Mouse (Mus musculus) forelimb bud, embryonic 11.5 days (tissue): ENCODE measurements around the gene Mprip.
A peak's percentile ranks its signal among the peaks of the same experiment; 100 is the strongest.
"Not testable (repeated sequence)": the region's sequence is repeated elsewhere in the genome, so short reads cannot be mapped to it uniquely, and the experiment has no call there.

Source experiments
- DNase-seq: peaks from one replicate; pipeline ENCODE4 v3.0.0-alpha.2; 2012; ENCODE audit warnings: low read depth, low spot score

Mprip gene

GRCm38 (mm10) chr11:59653547-59653946 is 7.6 kb upstream of the Mprip start:
- DNase-seq, result no peak

GRCm38 (mm10) chr11:59655337-59655736 is 5.8 kb upstream of the Mprip start:
- DNase-seq, result no peak

GRCm38 (mm10) chr11:59656016-59656415 is 5.1 kb upstream of the Mprip start:
- no peak for DNase-seq

GRCm38 (mm10) chr11:59661601-59662248 is 620 bp downstream of the Mprip start:
- no peak for DNase-seq

DNA sequence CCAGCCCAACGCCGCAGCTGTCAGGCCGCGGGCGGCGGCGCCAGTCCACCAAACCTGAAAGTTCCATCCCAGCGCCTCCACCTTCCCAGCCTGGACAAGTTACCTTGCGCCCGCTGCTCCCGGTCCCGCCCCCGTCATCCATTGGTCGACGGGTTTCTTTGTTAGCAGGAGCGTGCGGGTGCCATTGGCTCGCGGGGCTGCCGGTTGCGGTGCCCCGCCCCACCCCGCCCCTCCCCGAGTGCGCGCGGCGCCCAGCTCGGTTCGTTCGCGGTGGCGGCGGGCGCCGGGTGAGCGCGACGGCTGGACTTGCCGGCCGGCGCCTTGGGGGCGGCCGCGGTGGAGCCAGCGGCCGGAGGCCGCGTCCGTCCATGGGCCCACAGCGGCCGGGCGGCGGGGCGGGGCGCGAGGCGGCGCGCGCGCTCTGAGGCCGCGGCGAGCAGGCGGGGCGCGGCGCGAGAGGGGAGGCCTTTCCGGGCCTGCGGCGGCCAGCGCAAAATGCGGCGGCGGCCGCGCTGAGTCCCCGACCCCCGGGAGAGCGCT is 1.2 kb downstream of the Mprip start:
- peak; percentile 94 for DNase-seq

- no peak for DNase-seq
Observed at GRCm38 (mm10) chr11:59662877-59663775, 2.0 kb downstream of the Mprip start.

DNA sequence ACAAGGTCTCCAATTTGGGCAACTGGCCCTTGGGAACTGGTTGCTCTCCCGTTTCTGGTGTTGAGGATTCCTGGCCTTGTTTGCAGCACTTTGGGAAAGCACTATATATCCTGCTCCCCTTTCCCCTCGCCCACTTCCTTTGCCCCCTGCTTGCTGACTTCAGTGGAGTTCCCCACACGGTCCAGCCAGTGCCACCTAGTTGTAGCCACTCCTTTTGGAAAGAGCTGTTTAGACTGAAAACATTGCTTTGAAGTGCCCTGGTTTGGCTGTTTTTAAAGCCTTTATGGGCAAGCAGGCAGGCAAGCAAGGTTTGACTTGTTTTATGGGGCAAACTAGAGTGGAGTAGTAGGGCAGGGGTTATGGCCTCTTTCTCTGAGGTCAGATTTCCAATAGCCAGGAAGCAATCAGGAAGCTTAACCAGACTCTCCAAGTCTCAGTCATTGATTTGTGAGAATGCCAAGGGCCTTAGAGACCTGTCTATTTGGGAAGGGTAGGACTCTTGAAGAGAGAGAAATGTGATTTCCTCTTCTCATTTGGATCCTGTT is 2.7 kb downstream of the Mprip start:
- no peak for DNase-seq

- DNase-seq, result no peak
Observed at GRCm38 (mm10) chr11:59664818-59665217, 3.7 kb downstream of the Mprip start.

DNA sequence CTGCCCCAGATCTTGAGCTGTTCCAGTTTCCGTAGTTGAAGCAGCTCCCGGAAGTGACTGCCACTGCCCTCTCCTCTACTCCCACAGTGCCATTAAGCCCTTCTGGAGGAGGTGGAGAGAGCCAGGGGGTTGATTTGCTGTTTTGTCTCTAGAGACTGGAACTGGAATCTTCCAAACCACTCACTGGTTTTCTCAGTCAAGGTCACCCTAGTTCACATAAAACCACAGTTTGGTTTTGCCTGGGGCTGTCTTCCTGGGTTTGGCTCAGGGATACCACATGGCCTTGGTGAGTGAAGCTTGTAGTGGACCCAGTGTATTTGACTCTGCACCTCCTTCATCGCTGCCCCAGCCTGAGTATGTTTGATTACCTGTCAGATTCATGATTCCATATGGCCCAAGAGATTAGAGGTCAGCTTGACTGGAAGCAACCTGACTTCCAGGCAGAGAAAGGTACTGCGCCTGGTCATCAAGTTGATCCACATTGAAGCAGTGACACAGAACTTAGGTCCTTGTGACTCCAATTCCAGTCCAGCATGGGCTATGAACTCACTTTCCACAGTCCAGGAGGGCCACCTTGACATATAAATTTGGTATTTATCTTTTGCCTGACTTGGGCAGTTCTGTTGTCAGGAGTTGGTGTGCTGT is 10.1 kb downstream of the Mprip start:
- no peak for DNase-seq

DNA sequence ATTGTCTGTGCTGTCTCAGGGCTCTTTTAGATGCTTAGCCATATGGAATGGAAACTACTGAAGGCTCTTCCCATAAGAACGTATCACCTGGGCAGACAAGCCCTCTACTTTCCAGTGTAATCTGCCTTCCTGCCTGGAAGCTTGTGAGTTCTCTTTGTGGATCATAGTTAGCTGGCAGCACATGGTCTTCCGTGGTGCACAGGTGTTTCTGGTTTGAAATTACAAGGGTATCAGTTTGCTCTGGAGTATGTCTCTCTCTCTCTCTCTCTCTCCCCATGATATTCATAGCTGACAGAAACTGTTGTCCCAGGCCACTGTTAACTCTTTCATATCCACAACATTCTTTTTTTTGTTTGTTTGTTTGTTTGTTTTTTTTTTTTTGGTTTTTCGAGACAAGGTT is 12.9 kb downstream of the Mprip start:
- no peak for DNase-seq

- DNase-seq, result not testable (repeated sequence)
Observed at GRCm38 (mm10) chr11:59674746-59675145, 13.6 kb downstream of the Mprip start.

DNA sequence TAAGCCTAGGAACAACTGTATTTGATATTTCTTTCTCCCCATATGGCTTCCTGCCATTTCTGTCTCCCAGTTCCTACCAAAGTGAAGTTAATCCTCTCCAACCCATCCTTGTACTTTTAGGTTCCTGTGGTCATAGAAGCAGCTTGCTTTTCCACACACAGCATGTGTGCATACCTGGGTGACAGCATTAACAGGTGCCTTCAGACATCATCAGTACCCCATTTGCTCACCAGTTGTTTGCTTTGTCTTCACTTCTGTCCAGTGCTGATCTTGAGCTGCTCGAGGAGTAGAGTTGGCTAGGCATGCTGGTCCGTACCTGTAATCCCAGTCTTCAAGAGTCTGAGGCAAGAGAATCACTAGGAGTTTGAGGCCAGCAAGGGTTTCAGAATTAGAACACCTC is 16.7 kb downstream of the Mprip start:
- DNase-seq, result no peak

GRCm38 (mm10) chr11:59678693-59679092 is 17.6 kb downstream of the Mprip start:
- DNase-seq, result no peak

GRCm38 (mm10) chr11:59680111-59680510 is 19.0 kb downstream of the Mprip start:
- no peak for DNase-seq

- no peak for DNase-seq
Observed at GRCm38 (mm10) chr11:59684956-59685355, 23.9 kb downstream of the Mprip start.

- no peak for DNase-seq
Observed at GRCm38 (mm10) chr11:59694533-59694932, 33.4 kb downstream of the Mprip start.

GRCm38 (mm10) chr11:59695550-59695949 is 34.4 kb downstream of the Mprip start:
- no peak for DNase-seq

- no peak for DNase-seq
Observed at GRCm38 (mm10) chr11:59697572-59697971, 36.5 kb downstream of the Mprip start.

DNA sequence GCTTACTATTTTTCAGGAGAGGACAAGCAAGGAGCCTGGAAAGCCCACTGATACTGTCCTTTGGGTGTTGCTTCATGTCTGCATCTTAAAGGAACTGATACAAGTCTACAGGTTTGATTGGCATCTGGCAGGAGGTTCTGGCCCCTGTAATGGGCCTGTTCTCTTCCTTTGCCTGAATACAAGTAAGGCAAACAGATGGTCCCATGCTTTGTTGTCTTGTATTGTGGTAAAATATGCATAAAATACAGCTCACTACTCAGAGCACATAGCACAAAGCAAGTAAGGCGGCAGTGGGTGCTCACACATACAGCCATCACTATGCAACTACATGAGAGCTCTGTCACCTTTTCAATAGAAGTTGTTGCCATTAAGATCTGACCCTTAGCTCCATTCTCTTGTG is 39.7 kb downstream of the Mprip start:
- no peak for DNase-seq

DNA sequence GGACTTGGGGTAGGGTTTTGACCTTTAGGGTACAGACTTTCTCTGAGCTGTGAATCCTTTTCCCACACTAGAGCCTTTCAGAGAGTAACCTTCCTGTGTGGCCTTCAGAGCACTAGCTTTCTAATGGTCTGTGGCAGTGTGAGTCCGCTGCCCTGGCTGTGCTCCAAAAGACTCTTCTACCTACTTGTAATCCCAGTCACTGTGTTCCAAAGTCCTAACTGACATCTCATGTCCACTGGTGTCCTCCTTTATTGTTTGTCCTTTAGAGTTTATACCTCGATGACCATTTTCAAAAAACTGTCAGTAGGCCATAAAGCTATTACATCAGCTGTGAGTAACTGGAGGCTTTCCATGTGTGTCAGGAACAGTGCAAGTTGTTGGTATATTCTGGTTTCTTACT is 44.0 kb downstream of the Mprip start:
- no peak for DNase-seq

DNA sequence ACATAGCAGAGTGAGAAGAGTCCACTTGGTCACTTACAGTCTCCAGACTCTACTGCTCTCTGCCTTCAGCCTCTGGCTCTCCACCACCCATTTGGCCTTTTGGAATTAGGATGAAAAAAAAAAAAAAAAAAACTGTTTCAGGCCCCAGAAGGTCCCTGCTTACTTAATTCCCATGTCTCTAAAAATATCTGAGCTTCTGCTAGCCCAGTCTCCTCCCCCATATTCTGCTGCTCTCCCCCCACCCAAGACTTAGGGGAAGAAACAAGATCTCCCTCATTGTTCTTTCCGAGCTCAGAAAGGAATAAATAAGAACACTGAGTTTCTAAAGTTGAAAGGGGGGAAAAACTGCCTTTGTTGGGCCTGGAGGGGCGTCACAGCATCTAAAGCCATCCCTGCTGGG is 46.4 kb downstream of the Mprip start:
- no peak for DNase-seq
